Mouse (Mus musculus) olfactory bulb, adult 2 months (tissue): ENCODE measurements at regions not wholly inside any gene's neighbourhood (a gene's known extent, or its start where the extent isn't known, plus 50 kb on each side); places are given as distances from the start of the nearest gene placed in this dataset.

Experiments used
- H3K27ac ChIP-seq: fragments of 200-500 bp; 2 replicates; pipeline ENCODE4 v1.5.1; 2012; ENCODE audit warnings: low read depth, low read length; ENCODE audit not compliant: insufficient read depth
- H3K4me1 ChIP-seq: fragments of 200-500 bp; 2 replicates; pipeline ENCODE4 v1.6.1; 2012; ENCODE audit warnings: low read length; ENCODE audit not compliant: control insufficient read depth, insufficient read depth
- H3K4me3 ChIP-seq: fragments of 200-500 bp; 2 replicates; pipeline ENCODE4 v1.5.1; 2012; ENCODE audit warnings: mild to moderate bottlenecking, low read depth, low read length, moderate library complexity; ENCODE audit not compliant: insufficient read depth
- CTCF ChIP-seq: fragments of 200-500 bp; IDR thresholded peaks from 2 replicates; pipeline ENCODE4 v1.5.1; 2012; ENCODE audit warnings: low read depth, mild to moderate bottlenecking, low read length, moderate library complexity; ENCODE audit not compliant: insufficient read depth
- POLR2A ChIP-seq: fragments of 200-500 bp; IDR thresholded peaks from 2 replicates; pipeline ENCODE4 v1.6.1; 2012; ENCODE audit warnings: mild to moderate bottlenecking, low read depth, low read length, moderate library complexity; ENCODE audit not compliant: insufficient read depth
- WGBS: fragments of 180-500 bp; shearing (Covaris S2); methylation state at CpG from one replicate; pipeline ENCODE4 v1.1.7; 2018; 5-methylcytosine and 5-hydroxymethylcytosine counted together

DNA sequence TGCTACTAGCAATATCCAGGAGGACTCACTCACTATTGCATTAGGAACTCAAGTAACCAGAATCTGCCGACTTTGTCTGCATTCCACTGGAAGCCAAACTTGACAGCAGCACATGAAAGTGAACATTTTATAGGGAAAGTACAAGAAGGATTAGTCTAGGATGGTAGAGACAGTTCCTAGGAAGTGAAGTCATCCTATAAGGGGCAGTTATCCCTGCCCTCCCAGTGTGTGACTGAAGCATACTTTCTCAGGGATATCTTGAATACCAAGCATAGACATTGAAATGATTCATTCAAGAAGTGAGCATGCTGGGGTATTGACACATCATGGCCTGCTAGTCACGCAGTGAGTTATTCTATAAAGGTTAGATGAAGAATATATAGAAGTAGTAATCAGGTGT is 632.2 kb upstream of the Zeb2 start:
- whole genome bisulfite sequencing, result 89% methylated on average over 2 of the region's 2 CpGs
- Histone ChIP-seq H3K4me1 (no peaks in the 10 kb centered on the region), H3K27ac (no peak overlapping the region), H3K4me3 (no peak overlapping the region)
- TF ChIP-seq CTCF, result no peak
- TF ChIP-seq POLR2A, result no peak

DNA sequence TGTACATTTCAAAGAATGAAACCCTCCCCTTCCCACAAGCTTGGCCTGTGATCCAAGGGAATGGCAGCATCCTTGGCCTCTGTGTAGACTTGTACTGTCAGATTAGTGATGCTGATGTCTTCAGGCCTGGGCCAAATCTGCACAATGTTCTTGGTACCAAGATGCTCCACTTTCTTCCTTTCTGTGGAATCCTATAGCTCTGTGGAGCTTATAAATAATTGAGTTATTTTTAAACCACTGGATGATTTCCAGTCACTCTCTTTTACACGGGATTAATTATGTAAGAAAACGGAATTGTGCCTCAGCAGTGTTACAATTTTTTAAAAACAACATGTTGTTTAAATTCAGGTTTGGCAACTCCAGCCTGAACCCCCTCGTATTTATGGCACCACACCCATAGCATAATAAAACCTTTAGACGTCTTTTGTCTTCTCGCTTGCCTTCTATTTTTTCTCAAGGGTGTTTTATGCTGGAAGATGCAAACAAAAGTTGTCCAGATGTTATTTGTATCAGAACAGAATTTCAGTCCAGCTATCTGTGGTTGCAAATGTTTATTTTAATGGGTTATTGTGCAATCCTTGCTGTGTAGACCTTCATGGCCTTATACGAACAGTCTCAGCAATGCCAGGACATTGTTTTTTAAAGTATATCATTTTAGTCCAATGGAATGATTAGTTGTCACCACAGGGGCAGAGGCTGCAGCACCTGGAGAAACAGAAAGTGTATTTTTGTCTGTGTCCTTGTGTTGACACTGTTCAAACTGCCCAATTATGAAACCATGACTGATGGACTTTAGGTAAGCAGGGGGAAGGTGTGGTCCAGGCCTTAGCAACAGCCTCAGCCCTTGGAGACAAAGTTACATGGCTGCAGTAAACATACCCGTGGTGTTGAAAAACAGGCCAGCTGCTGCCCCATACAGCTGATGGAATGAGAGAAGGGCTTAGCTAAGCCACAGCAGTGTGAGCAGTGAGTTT is 630.4 kb upstream of the Zeb2 start:
- Histone ChIP-seq H3K4me3 (no peak overlapping the region), H3K4me1 (no peaks in the 10 kb centered on the region), H3K27ac (no peak overlapping the region)
- TF ChIP-seq CTCF (no peak), POLR2A (no peak)
- WGBS, result 54% methylated on average over 7 of the region's 7 CpGs

DNA sequence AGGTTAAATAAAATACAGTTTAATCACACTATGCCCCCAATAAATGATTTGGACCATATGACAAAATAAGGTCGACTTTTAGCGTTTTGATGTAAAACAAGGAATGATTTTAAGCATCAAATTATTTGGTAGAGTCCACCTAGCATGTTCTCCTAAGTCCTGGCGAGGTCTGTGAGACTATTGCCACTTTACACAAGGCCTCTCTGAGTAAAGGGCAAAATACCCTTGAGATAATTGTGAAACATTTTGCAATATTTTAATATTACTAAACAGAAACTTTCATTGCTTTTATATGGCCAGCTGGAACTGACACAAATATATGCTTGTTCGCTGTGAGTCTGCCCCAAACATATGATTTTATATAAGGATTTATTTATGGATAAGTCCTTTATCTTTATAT is 629.4 kb upstream of the Zeb2 start:
- Histone ChIP-seq H3K27ac (no peak overlapping the region), H3K4me1 (no peaks in the 10 kb centered on the region), H3K4me3 (no peak overlapping the region)
- 86% methylated on average over 4 of the region's 4 CpGs for WGBS
- no peak for TF ChIP-seq CTCF
- TF ChIP-seq POLR2A, result no peak

DNA sequence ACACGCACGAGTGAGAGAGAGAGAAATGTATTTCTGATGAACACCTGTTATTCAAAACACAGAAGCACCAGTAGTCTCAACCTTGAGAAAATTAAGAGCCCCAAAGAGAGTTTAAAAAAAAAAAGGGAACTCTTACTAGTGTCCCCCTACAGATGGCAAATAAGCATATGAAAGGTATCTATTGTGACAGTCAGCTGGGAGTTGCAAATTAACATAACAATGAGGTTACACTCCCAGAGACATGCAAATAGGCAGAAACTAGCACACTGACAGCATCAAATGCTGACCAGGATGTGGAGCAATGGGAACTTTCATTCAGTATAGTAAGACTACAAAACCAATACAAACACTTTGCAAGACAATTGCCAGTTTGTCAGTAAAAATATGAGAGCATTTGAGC is 619.1 kb upstream of the Zeb2 start:
- WGBS, result 59% methylated on average over 2 of the region's 2 CpGs
- no peaks in the 10 kb centered on the region for H3K4me1 ChIP-seq
- no peak for TF ChIP-seq POLR2A
- TF ChIP-seq CTCF, result no peak
- H3K27ac ChIP-seq, result no peak overlapping the region
- H3K4me3 ChIP-seq, result no peak overlapping the region

DNA sequence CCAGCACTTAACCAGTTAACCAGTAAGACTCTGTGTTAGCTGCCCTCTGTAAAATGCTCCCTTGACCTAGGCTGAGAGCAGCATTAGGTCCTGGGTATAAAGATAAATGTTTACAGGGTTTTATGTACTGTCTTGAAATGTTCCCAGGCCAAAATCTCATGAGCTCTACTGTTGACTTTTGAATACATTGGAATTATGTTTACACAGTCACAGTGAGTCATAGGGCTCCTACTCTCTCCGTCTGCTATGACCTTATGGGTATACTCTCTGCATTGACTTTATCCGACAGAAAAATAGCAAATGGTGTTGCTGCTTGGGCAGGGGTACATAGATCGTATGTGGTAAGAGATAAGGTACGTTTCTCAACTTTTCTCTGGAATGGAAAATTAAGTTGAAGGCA is 596.8 kb upstream of the Zeb2 start:
- TF ChIP-seq POLR2A (no peak), CTCF (no peak)
- 89% methylated on average over 4 of the region's 4 CpGs for WGBS
- Histone ChIP-seq H3K4me3 (no peak overlapping the region), H3K4me1 (no peaks in the 10 kb centered on the region), H3K27ac (no peak overlapping the region)

DNA sequence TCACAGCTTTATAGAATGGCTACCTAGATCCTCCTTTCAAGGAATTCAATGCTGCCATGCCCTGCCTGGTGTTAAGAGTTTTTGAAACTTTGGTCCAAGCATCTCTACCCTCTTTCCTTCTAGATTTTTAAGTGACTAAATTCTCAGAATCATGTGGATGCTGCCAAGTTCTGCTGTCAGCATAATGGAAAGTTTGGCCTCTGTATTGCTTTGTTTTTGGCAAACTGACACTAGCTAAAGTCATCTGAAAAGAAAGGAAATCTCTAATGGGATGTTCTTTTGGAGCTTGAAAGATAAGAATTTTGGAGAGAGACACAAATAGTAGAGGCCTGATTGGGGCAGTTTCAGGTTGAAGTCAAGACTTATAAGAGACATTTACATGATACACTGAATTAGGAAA is 589.8 kb upstream of the Zeb2 start:
- Histone ChIP-seq H3K27ac (no peak overlapping the region), H3K4me3 (no peak overlapping the region), H3K4me1 (no peaks in the 10 kb centered on the region)
- TF ChIP-seq CTCF (no peak), POLR2A (no peak)

DNA sequence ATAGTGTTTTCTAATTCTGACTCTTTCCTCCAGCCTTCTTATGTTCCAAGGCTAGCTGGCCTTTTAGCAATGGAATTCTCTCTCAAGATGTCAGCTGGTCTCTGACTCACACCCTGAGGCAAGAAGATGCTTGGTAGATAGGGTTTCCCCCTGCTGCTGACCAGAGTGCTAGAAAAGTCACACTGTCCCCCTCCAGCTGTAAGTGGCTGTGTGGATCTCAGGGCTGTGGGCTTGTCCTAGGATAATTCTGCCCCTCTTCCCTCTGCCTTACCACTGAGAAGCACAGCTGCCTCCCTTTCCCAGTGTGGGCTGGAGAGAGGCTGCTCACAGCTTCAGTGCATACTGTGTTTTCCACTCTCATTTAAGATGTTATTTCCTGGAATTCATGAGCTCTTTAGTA is 585.3 kb upstream of the Zeb2 start:
- no peaks in the 10 kb centered on the region for H3K4me1 ChIP-seq
- H3K27ac ChIP-seq, result no peak overlapping the region
- H3K4me3 ChIP-seq, result no peak overlapping the region
- no peak for TF ChIP-seq CTCF
- no peak for TF ChIP-seq POLR2A

DNA sequence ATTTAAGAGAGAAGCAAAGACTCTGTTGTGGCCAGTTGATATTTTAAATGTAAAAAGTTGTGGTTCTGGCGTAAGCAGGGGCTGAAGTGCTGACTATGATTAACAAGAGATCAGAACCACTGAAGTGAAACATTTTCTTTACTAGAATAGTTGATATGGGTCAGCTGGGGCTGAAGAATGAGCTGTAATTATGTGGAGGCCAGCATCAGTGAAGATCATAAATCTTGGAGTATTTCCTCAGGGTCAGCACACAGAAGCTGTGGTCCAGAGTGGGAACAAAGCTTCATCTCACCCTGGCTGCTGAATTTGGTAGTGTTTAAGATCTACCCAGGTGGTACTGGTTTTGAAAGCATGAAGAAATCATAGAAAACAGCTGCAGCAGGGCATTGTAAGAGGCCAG is 583.4 kb upstream of the Zeb2 start:
- TF ChIP-seq POLR2A, result no peak
- TF ChIP-seq CTCF, result no peak
- Histone ChIP-seq H3K4me3 (no peak overlapping the region), H3K27ac (no peak overlapping the region), H3K4me1 (no peaks in the 10 kb centered on the region)
- WGBS, result 97% methylated on average over 1 of the region's 1 CpGs

DNA sequence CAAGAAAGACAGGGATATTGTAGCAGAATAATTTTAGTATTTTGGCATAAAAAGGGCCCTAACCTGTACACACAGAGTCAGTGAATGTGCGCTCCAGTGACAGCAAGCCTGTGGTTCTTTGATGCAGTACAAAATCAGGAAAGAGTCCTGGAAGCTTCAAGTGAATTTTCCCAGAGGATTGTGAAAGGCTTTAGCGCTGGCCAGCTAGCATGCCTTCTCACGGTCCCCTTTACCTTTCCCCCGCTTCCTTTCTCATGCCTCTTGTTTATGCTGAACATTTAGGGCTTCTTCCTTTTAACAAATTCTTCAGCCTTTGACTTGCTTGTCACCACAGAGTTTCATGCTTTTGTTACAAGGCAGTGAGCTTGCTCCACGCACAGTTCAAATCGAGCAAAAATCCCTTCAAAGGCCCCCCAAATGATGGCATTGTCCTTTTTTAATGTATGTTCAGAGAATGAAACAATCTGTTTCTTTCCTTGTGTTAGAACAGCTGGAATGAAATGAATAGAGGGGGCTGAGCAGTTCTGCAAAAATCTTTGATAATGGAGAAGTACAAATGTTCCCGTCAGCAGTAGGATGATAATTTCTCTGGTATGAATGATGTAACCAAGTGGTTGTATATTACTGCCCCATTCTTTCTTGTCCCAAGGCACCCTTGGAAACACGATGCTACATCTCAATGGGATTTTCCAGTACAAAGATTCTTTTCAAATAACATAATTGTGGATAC is 576.3 kb upstream of the Zeb2 start:
- Histone ChIP-seq H3K27ac (no peak overlapping the region), H3K4me1 (no peaks in the 10 kb centered on the region), H3K4me3 (no peak overlapping the region)
- WGBS, result 56% methylated on average over 8 of the region's 8 CpGs
- TF ChIP-seq CTCF (no peak), POLR2A (no peak)

DNA sequence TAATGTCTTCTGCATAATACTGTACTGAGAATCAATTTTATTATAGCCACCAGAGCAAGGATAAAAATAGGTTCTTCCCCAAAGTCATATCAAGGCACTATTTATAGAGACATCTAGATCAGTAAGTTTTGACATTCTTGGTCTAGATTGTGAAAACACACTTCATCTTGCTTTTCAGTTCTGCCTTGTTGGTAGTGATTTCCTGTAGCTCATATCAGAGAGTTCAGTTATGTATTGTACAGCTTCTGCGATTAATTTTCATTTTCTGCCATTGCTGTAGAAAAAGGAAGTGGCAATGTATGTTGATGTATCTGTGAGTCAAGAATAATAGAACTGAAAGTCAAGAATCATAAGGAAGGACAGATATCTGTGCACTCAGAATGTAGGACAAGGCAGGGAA is 575.6 kb upstream of the Zeb2 start:
- no peak overlapping the region for H3K27ac ChIP-seq
- 95% methylated on average over 1 of the region's 1 CpGs for WGBS
- no peak overlapping the region for H3K4me3 ChIP-seq
- no peaks in the 10 kb centered on the region for H3K4me1 ChIP-seq
- TF ChIP-seq POLR2A, result no peak
- no peak for TF ChIP-seq CTCF
